Mouse (Mus musculus) cerebellum, adult 2 months (tissue): ENCODE measurements at regions not wholly inside any gene's neighbourhood (a gene's known extent, or its start where the extent isn't known, plus 50 kb on each side); places are given as distances from the start of the nearest gene placed in this dataset.

Source experiments
- DNase-seq, 2 experiments: peaks; one replicate each; pipeline ENCODE4 v3.0.0; 2021
- H3K27ac ChIP-seq: fragments of 200-500 bp; 2 replicates; pipeline ENCODE4 v1.5.1; 2012; ENCODE audit warnings: low read length, control low read depth, inconsistent platforms; ENCODE audit not compliant: insufficient read depth
- H3K27me3 ChIP-seq: fragments of 200-500 bp; 2 replicates; pipeline ENCODE4 v1.6.1; 2012; ENCODE audit warnings: inconsistent platforms, mild to moderate bottlenecking, low read length, moderate library complexity; ENCODE audit not compliant: control insufficient read depth, insufficient read depth
- H3K4me1 ChIP-seq: fragments of 200-500 bp; 2 replicates; pipeline ENCODE4 v1.6.1; 2011; ENCODE audit warnings: low read length; ENCODE audit not compliant: control insufficient read depth, insufficient read depth
- H3K4me3 ChIP-seq: fragments of 200-500 bp; replicated peaks from 2 replicates; pipeline ENCODE3; 2011; ENCODE audit warnings: mild to moderate bottlenecking, low read depth, low read length, control low read depth; ENCODE audit not compliant: insufficient read depth
- CTCF ChIP-seq: fragments of 200-500 bp; IDR thresholded peaks from 2 replicates; pipeline ENCODE4 v1.5.1; 2011; ENCODE audit warnings: low read depth, mild to moderate bottlenecking, control low read depth, low read length, moderate library complexity, borderline replicate concordance; ENCODE audit not compliant: insufficient read depth
- POLR2A ChIP-seq: fragments of 200-500 bp; IDR thresholded peaks from 2 replicates; pipeline ENCODE4 v1.6.1; 2011; ENCODE audit warnings: low read length, control low read depth, borderline replicate concordance; ENCODE audit not compliant: insufficient read depth
- WGBS: fragments of 180-500 bp; shearing (Covaris S2); methylation state at CpG from one replicate; pipeline ENCODE4 v1.1.7; 2018; 5-methylcytosine and 5-hydroxymethylcytosine counted together

- H3K4me3 ChIP-seq: no peak overlapping the region
Measured at GRCm38 (mm10) chr15:42220005-42220404, 2085.8 kb downstream of the 9330182O14Rik start.

GRCm38 (mm10) chr15:42225006-42225405 lies 2090.8 kb downstream of the 9330182O14Rik start:
- Histone ChIP-seq H3K27me3 (no peaks in the 10 kb centered on the region), H3K27ac (no peak overlapping the region), H3K4me3 (no peak overlapping the region), H3K4me1 (no peaks in the 10 kb centered on the region)
- WGBS: 87% methylated on average over 1 of the region's 1 CpGs
- DNase-seq: no peak
- TF ChIP-seq CTCF (no peak), POLR2A (no peak)

More at GRCm38 (mm10) chr15:42220005-42220404, 2085.8 kb downstream of the 9330182O14Rik start:
- WGBS: 71% methylated on average over 3 of the region's 3 CpGs
- TF ChIP-seq POLR2A (no peak), CTCF (no peak)
- H3K4me1 ChIP-seq: no peaks in the 10 kb centered on the region
- no peak overlapping the region for H3K27ac ChIP-seq
- no peak for DNase-seq
- H3K27me3 ChIP-seq: no peaks in the 10 kb centered on the region

- H3K4me3 ChIP-seq: no peak overlapping the region
- H3K27me3 ChIP-seq: no peaks in the 10 kb centered on the region
- no peak for TF ChIP-seq POLR2A
- no peak for TF ChIP-seq CTCF
- DNase-seq: no peak
- H3K4me1 ChIP-seq: no peaks in the 10 kb centered on the region
- H3K27ac ChIP-seq: no peak overlapping the region
- 90% methylated on average over 3 of the region's 3 CpGs for WGBS
Measured at GRCm38 (mm10) chr15:42231692-42232091, 2097.5 kb downstream of the 9330182O14Rik start.

GRCm38 (mm10) chr15:42246812-42247211 lies 2112.6 kb downstream of the 9330182O14Rik start:
- no peaks in the 10 kb centered on the region for H3K27me3 ChIP-seq
- no peak for DNase-seq
- H3K27ac ChIP-seq: no peak overlapping the region
- H3K4me3 ChIP-seq: no peak overlapping the region
- WGBS: 94% methylated on average over 1 of the region's 1 CpGs
- TF ChIP-seq CTCF (no peak), POLR2A (no peak)
- H3K4me1 ChIP-seq: no peaks in the 10 kb centered on the region

- DNase-seq: no peak
- TF ChIP-seq CTCF (no peak), POLR2A (no peak)
- WGBS: 45% methylated on average over 2 of the region's 2 CpGs
- Histone ChIP-seq H3K27me3 (no peaks in the 10 kb centered on the region), H3K27ac (no peak overlapping the region), H3K4me3 (no peak overlapping the region), H3K4me1 (no peaks in the 10 kb centered on the region)
Measured at GRCm38 (mm10) chr15:42252730-42253330, 2118.7 kb downstream of the 9330182O14Rik start.

- H3K4me3 ChIP-seq: no peak overlapping the region
- H3K4me1 ChIP-seq: no peaks in the 10 kb centered on the region
Measured at GRCm38 (mm10) chr15:42256343-42256742, 2122.2 kb downstream of the 9330182O14Rik start.

GRCm38 (mm10) chr15:42275117-42275516 lies 2141.0 kb downstream of the 9330182O14Rik start:
- WGBS: 83% methylated on average over 1 of the region's 1 CpGs
- Histone ChIP-seq H3K4me3 (no peak overlapping the region), H3K27ac (no peak overlapping the region), H3K4me1 (no peaks in the 10 kb centered on the region), H3K27me3 (no peaks in the 10 kb centered on the region)
- DNase-seq: no peak
- TF ChIP-seq CTCF (no peak), POLR2A (no peak)

More at GRCm38 (mm10) chr15:42256343-42256742, 2122.2 kb downstream of the 9330182O14Rik start:
- no peak for DNase-seq
- TF ChIP-seq CTCF (no peak), POLR2A (no peak)
- no peak overlapping the region for H3K27ac ChIP-seq
- WGBS: 32% methylated on average over 2 of the region's 2 CpGs
- H3K27me3 ChIP-seq: no peaks in the 10 kb centered on the region

GRCm38 (mm10) chr15:42277247-42277646 lies 2143.1 kb downstream of the 9330182O14Rik start:
- Histone ChIP-seq H3K27ac (no peak overlapping the region), H3K4me1 (no peaks in the 10 kb centered on the region), H3K27me3 (no peaks in the 10 kb centered on the region), H3K4me3 (no peak overlapping the region)
- 69% methylated on average over 2 of the region's 2 CpGs for WGBS
- no peak for DNase-seq
- TF ChIP-seq CTCF (no peak), POLR2A (no peak)
